Mouse (Mus musculus) MEL (cell line): ENCODE measurements around the gene Limd2.

Experiments
- BHLHE40 ChIP-seq: IDR thresholded peaks from 2 replicates; pipeline ENCODE4 v1.6.1; 2012; ENCODE audit warnings: low read depth, mild to moderate bottlenecking, inconsistent platforms, low read length, improper control_type of control experiment, borderline replicate concordance
- MAFK ChIP-seq: IDR thresholded peaks from 2 replicates; pipeline ENCODE4 v1.6.1; 2011; ENCODE audit warnings: low read depth, mild to moderate bottlenecking, low read length, improper control_type of control experiment, borderline replicate concordance
- MAZ ChIP-seq: IDR thresholded peaks from 2 replicates; pipeline ENCODE4 v1.6.1; 2012; ENCODE audit warnings: low read depth, mild to moderate bottlenecking, inconsistent platforms, low read length, improper control_type of control experiment
- MXI1 ChIP-seq: IDR thresholded peaks from 2 replicates; pipeline ENCODE4 v1.6.1; 2011; ENCODE audit warnings: mild to moderate bottlenecking, low read depth, low read length, improper control_type of control experiment
- NELFE ChIP-seq: IDR thresholded peaks from 2 replicates; pipeline ENCODE4 v1.6.1; 2011; ENCODE audit warnings: low read depth, low read length, improper control_type of control experiment
- POLR2A ChIP-seq, 2 experiments: IDR thresholded peaks; 2 replicates each; pipeline ENCODE4 v1.6.1; 2011 to 2012; ENCODE audit warnings: low read length in 2 of 2, mild to moderate bottlenecking in 2 of 2, control low read depth in 1 of 2, improper control_type of control experiment in 1 of 2, low read depth in 1 of 2, moderate library complexity in 1 of 2; ENCODE audit not compliant: control insufficient read depth in 1 of 2, insufficient read depth in 1 of 2, poor library complexity in 1 of 2
- POLR2AphosphoS2 ChIP-seq: IDR thresholded peaks from 2 replicates; pipeline ENCODE4 v1.6.1; 2011; ENCODE audit warnings: low read length, improper control_type of control experiment
- SMC3 ChIP-seq: IDR thresholded peaks from 2 replicates; pipeline ENCODE4 v1.6.1; 2011; ENCODE audit warnings: low read depth, low read length, improper control_type of control experiment
- TCF12 ChIP-seq: IDR thresholded peaks from 2 replicates; pipeline ENCODE4 v1.6.1; 2014; ENCODE audit warnings: low read depth, mild to moderate bottlenecking, inconsistent platforms, low read length, improper control_type of control experiment, moderate library complexity

DNA sequence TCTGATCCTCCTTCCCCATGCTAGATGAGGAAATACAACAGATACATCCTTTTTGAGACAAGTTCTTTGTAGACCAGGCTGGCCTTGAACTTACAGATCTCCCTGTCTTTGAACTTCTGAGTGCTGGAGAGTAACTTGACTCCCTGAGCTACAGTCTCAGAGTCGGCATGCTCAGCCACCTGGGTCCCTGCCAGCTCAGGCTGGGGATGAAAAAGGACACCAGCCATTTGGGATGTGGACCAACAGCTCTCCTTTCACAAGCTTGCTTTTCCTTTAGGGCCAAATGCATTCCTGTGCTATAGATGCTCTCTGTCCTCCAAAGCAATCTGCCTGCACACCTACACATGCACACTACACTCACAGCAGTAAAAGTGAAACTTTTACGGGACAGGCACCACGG, 14.4 kb upstream of the Limd2 start:
- TF ChIP-seq MAZ = no peak
- TF ChIP-seq POLR2A (IDR thresholded peaks at IDR 0.05; ENCODE audit: control insufficient read depth in 1 of 2, insufficient read depth in 1 of 2, low read depth in 1 of 2, low read length in 2 of 2, poor library complexity in 1 of 2) = no peak
- TF ChIP-seq SMC3 = no peak
- no peak for TF ChIP-seq BHLHE40
- TF ChIP-seq MAFK = no peak
- no peak for TF ChIP-seq TCF12
- TF ChIP-seq NELFE = no peak
- TF ChIP-seq POLR2AphosphoS2 = no peak
- TF ChIP-seq MXI1 = no peak
